Mouse (Mus musculus) cerebellum, adult 2 months (tissue): ENCODE results near the gene Prim2. TPM values are rescaled to one million over a fixed set of nuclear protein-coding genes. Genes with fewer than 3 reads are reported as not detected.

Source experiments
- DNase-seq, 2 experiments: peaks; one replicate each; pipeline ENCODE4 v3.0.0; 2021
- H3K27ac ChIP-seq: fragments of 200-500 bp; 2 replicates; pipeline ENCODE4 v1.5.1; 2012; ENCODE audit warnings: low read length, control low read depth, inconsistent platforms; ENCODE audit not compliant: insufficient read depth
- H3K27me3 ChIP-seq: fragments of 200-500 bp; 2 replicates; pipeline ENCODE4 v1.6.1; 2012; ENCODE audit warnings: inconsistent platforms, mild to moderate bottlenecking, low read length, moderate library complexity; ENCODE audit not compliant: control insufficient read depth, insufficient read depth
- H3K4me1 ChIP-seq: fragments of 200-500 bp; 2 replicates; pipeline ENCODE4 v1.6.1; 2011; ENCODE audit warnings: low read length; ENCODE audit not compliant: control insufficient read depth, insufficient read depth
- H3K4me3 ChIP-seq: fragments of 200-500 bp; replicated peaks from 2 replicates; pipeline ENCODE3; 2011; ENCODE audit warnings: mild to moderate bottlenecking, low read depth, low read length, control low read depth; ENCODE audit not compliant: insufficient read depth
- CTCF ChIP-seq: fragments of 200-500 bp; IDR thresholded peaks from 2 replicates; pipeline ENCODE4 v1.5.1; 2011; ENCODE audit warnings: low read depth, mild to moderate bottlenecking, control low read depth, low read length, moderate library complexity, borderline replicate concordance; ENCODE audit not compliant: insufficient read depth
- POLR2A ChIP-seq: fragments of 200-500 bp; IDR thresholded peaks from 2 replicates; pipeline ENCODE4 v1.6.1; 2011; ENCODE audit warnings: low read length, control low read depth, borderline replicate concordance; ENCODE audit not compliant: insufficient read depth
- WGBS: fragments of 180-500 bp; shearing (Covaris S2); methylation state at CpG from one replicate; pipeline ENCODE4 v1.1.7; 2018; 5-methylcytosine and 5-hydroxymethylcytosine counted together
- polyA plus RNA-seq: library from polyadenylated mRNA; depleted of rRNA; stranded (reverse); fragments of >200 nt; gene quantifications from 2 replicates; pipeline ENCODE4 v1.2.3, GENCODE M21; 2012

The Prim2 gene
- polyA plus RNA-seq, 1 experiment = 11.8 TPM

- no peak for TF ChIP-seq CTCF
- no peak for TF ChIP-seq POLR2A
- no peak for DNase-seq
- Histone ChIP-seq H3K4me1 (no peaks in the 10 kb centered on the region; the same call in 1 of the 2 replicates), H3K27ac (no peak overlapping the region), H3K27me3 (no peaks in the 10 kb centered on the region), H3K4me3 (no peak overlapping the region)
- WGBS = 89% methylated on average over 2 of the region's 2 CpGs
These were observed 73.7 kb downstream of the Prim2 start for GRCm38 (mm10) chr1:33595936-33596335.

- H3K27ac ChIP-seq = no peak overlapping the region
- H3K4me3 ChIP-seq = no peak overlapping the region
- no peak for DNase-seq
- H3K4me1 ChIP-seq = no peaks in the 10 kb centered on the region; the same call in 1 of the 2 replicates
- no peaks in the 10 kb centered on the region for H3K27me3 ChIP-seq
- WGBS = 76% methylated on average over 2 of the region's 2 CpGs
- TF ChIP-seq POLR2A (no peak), CTCF (no peak)
These were observed 74.6 kb downstream of the Prim2 start for GRCm38 (mm10) chr1:33594966-33595365.

DNA sequence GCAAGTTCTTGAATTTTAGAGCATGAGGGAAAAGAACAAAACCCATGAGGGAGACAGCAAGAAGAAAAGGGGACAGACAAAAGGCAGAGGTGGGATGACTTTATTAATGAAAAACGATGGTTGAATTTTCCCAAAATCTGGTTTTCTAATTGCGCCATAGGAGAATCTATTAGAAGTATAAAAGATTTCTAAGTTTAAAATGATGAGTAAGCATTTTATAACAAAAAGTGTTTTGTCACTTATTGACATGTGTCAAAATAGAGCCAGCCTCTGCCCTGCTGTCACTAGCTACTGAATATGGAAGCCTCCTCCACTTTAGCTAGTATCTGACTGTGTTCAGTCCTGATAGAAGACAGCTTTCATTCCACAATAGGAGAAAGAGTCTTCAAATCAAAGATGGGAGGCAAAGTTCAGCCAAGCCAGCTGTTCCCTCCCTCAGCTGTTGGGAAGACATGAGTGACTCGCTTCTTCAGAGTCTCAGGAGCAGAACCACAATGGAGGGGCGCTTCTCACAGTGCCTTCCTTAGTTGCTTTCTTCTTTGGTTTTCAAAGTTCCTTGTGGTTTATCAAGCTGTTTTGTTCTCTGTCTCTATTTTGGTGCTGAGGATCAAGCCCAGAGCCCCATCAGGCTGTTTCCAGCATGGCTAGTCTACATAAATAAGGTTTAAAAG, 75.7 kb downstream of the Prim2 start:
- H3K27ac ChIP-seq = no peak overlapping the region
- WGBS = 92% methylated on average over 4 of the region's 4 CpGs
- DNase-seq = no peak
- no peaks in the 10 kb centered on the region; the same call in 1 of the 2 replicates for H3K4me1 ChIP-seq
- H3K27me3 ChIP-seq = no peaks in the 10 kb centered on the region
- H3K4me3 ChIP-seq = no peak overlapping the region
- TF ChIP-seq POLR2A (no peak), CTCF (no peak)

GRCm38 (mm10) chr1:33591997-33592608, 77.5 kb downstream of the Prim2 start:
- WGBS = 90% methylated on average over 7 of the region's 7 CpGs
- H3K4me3 ChIP-seq = no peak overlapping the region
- no peak for DNase-seq
- TF ChIP-seq POLR2A = no peak
- no peaks in the 10 kb centered on the region; the same call in 1 of the 2 replicates for H3K4me1 ChIP-seq
- H3K27me3 ChIP-seq = no peaks in the 10 kb centered on the region
- no peak overlapping the region for H3K27ac ChIP-seq

GRCm38 (mm10) chr1:33590556-33591411, 78.8 kb downstream of the Prim2 start:
- H3K27me3 ChIP-seq = no peaks in the 10 kb centered on the region
- no peak for DNase-seq
- no peak for TF ChIP-seq CTCF
- no peak for TF ChIP-seq POLR2A

DNA sequence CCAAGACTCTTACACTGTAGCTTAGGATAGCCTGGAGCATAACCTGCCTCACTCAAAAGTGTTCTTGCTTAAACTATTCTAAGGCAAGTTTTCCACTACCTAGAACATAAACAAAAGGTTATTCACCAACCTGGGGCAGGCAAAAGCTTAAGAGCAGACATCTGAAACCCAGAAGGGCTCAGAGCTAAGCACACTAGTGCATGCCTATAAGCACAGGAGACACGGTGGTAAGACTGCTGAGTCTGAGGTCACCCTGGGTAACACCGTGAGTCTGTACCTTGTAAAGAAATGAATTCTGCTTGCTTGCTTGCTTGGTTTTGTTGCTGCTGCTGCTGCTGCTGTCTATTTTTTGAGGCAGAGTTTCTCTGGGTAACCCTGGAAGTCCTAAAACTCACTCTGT, 80.1 kb downstream of the Prim2 start:
- H3K27ac ChIP-seq = no peak overlapping the region
- WGBS = 76% methylated on average over 2 of the region's 2 CpGs

More at GRCm38 (mm10) chr1:33590556-33591411, 78.8 kb downstream of the Prim2 start:
- no peak overlapping the region for H3K4me3 ChIP-seq
- H3K27ac ChIP-seq = no peak overlapping the region
- no peaks in the 10 kb centered on the region; the same call in 1 of the 2 replicates for H3K4me1 ChIP-seq
- 42% methylated on average over 8 of the region's 8 CpGs for WGBS

GRCm38 (mm10) chr1:33588557-33588956, 81.0 kb downstream of the Prim2 start:
- Histone ChIP-seq H3K27ac (no peak overlapping the region), H3K4me1 (no peaks in the 10 kb centered on the region; the same call in 1 of the 2 replicates), H3K4me3 (no peak overlapping the region), H3K27me3 (no peaks in the 10 kb centered on the region)
- no peak for DNase-seq
- 77% methylated on average over 6 of the region's 6 CpGs for WGBS
- TF ChIP-seq POLR2A (no peak), CTCF (no peak)

More for the DNA sequence above, 80.1 kb downstream of the Prim2 start:
- Histone ChIP-seq H3K4me1 (no peaks in the 10 kb centered on the region; the same call in 1 of the 2 replicates), H3K27me3 (no peaks in the 10 kb centered on the region), H3K4me3 (no peak overlapping the region)
- TF ChIP-seq CTCF (no peak), POLR2A (no peak)
- no peak for DNase-seq

- H3K4me3 ChIP-seq = no peak overlapping the region
- no peak for DNase-seq
- TF ChIP-seq CTCF = no peak
- TF ChIP-seq POLR2A = no peak
- no peak overlapping the region for H3K27ac ChIP-seq
- no peaks in the 10 kb centered on the region for H3K4me1 ChIP-seq
- H3K27me3 ChIP-seq = no peaks in the 10 kb centered on the region
These were observed 85.0 kb downstream of the Prim2 start for GRCm38 (mm10) chr1:33584590-33584978.
